Mouse (Mus musculus) ovary, adult 2 months (tissue): ENCODE data around the gene Asb3. TPM values are rescaled to one million over a fixed set of nuclear protein-coding genes. Genes with fewer than 3 reads are reported as not detected.

ENCODE experiments used
- polyA plus RNA-seq: library from polyadenylated mRNA; depleted of rRNA; stranded (reverse); fragments of >200 nt; gene quantifications from 2 replicates; pipeline ENCODE4 v1.2.3, GENCODE M21; 2012; rRNA removed

Gene Asb3
- polyA plus RNA-seq, result 1.4 and 1.6 TPM in 2 replicates

GRCm38 (mm10) chr11:30885171-30885871 lies at the start of gene Asb3, which contains the start of gene Gpr75:
Gene Asb3, plus strand, starts transcription at chr11:30885416.
Gene Gpr75, plus strand, starts transcription at chr11:30885358.

GRCm38 (mm10) chr11:30954279-30954725 lies 69.1 kb downstream of the Asb3 start, which contains the start of gene Erlec1:
Gene Erlec1, minus strand, starts transcription at chr11:30954335.

GRCm38 (mm10) chr11:30985877-30986624 lies 100.8 kb downstream of the Asb3 start, which contains the start of gene Chac2:
Gene Chac2, minus strand, starts transcription at chr11:30986350.

Other genes starting within 250 kb of the Asb3 start
- 5.2 and 5.8 TPM in 2 replicates for gene Acyp2, start 235.8 kb upstream of the Asb3 start, polyA plus RNA-seq
- 7.3 and 7.6 TPM in 2 replicates for gene Psme4, start 113.7 kb upstream of the Asb3 start, polyA plus RNA-seq
- 0.29 and 0.52 TPM in 2 replicates for gene Gpr75, start 58 bp upstream of the Asb3 start, polyA plus RNA-seq
- gene Erlec1, start 68.9 kb downstream of the Asb3 start, polyA plus RNA-seq, result 12.9 and 25.3 TPM in 2 replicates
- 2.9 and 3.1 TPM in 2 replicates for gene Chac2, start 100.9 kb downstream of the Asb3 start, polyA plus RNA-seq